Mouse (Mus musculus): Measurements from ENCODE around the gene Fbxw15. TPM values are rescaled to one million over a fixed set of nuclear protein-coding genes. Genes with fewer than 3 reads are reported as not detected.
"Not testable (repeated sequence)": the region's sequence is repeated elsewhere in the genome, so short reads cannot be mapped to it uniquely, and the experiment has no call there.

Fbxw15 gene
- polyA plus RNA-seq (2012; rRNA removed) = not detected in 2 replicates

- H3K4me3 ChIP-seq (replicated peaks; ENCODE audit: insufficient read depth, low read depth, low read length); H3K27ac ChIP-seq (ENCODE audit: insufficient read depth, low read length); DNase-seq; H3K4me1 ChIP-seq (ENCODE audit: control insufficient read depth, insufficient read depth, low read length); H3K27me3 ChIP-seq (ENCODE audit: control insufficient read depth, insufficient read depth, low read length): not testable (repeated sequence)
- WGBS = 89% methylated on average over 4 of the region's 4 CpGs
Observed at GRCm38 (mm10) chr9:109568162-109568561, at the start of gene Fbxw15. Gene Fbxw15 (minus strand): TSS chr9:109568262.

- 35% methylated on average over 5 of the region's 5 CpGs for WGBS
- not testable (repeated sequence) for H3K27me3 ChIP-seq (ENCODE audit: control insufficient read depth, insufficient read depth, low read length); H3K4me1 ChIP-seq (ENCODE audit: control insufficient read depth, insufficient read depth, low read length); H3K4me3 ChIP-seq (replicated peaks; ENCODE audit: insufficient read depth, low read depth, low read length); H3K27ac ChIP-seq (ENCODE audit: insufficient read depth, low read length); DNase-seq
Observed at GRCm38 (mm10) chr9:109606837-109607236, 38.8 kb upstream of the Fbxw15 start.

- not testable (repeated sequence) for H3K27ac ChIP-seq (ENCODE audit: insufficient read depth, low read length); H3K4me3 ChIP-seq (replicated peaks; ENCODE audit: insufficient read depth, low read depth, low read length); H3K27me3 ChIP-seq (ENCODE audit: control insufficient read depth, insufficient read depth, low read length); H3K4me1 ChIP-seq (ENCODE audit: control insufficient read depth, insufficient read depth, low read length); DNase-seq
- 56% methylated on average over 2 of the region's 2 CpGs for WGBS
Observed at GRCm38 (mm10) chr9:109602128-109602527, 34.1 kb upstream of the Fbxw15 start.

- no peak overlapping the region for H3K4me3 ChIP-seq (replicated peaks; ENCODE audit: insufficient read depth, low read depth, low read length)
- TF ChIP-seq CTCF (IDR thresholded peaks at IDR 0.05; ENCODE audit: borderline replicate concordance, insufficient read depth, low read depth, low read length) (no peak), POLR2A (IDR thresholded peaks at IDR 0.05; ENCODE audit: borderline replicate concordance, insufficient read depth, low read length) (no peak)
- H3K4me1 ChIP-seq (ENCODE audit: control insufficient read depth, insufficient read depth, low read length) = no peaks in the 10 kb centered on the region
- no peak overlapping the region for H3K27ac ChIP-seq (ENCODE audit: insufficient read depth, low read length)
- DNase-seq = no peak
- H3K27me3 ChIP-seq (ENCODE audit: control insufficient read depth, insufficient read depth, low read length) = no peaks in the 10 kb centered on the region
Observed at GRCm38 (mm10) chr9:109597226-109597625, 29.2 kb upstream of the Fbxw15 start.

- H3K4me1 ChIP-seq (ENCODE audit: control insufficient read depth, insufficient read depth, low read length) = no peaks in the 10 kb centered on the region
- WGBS = 73% methylated on average over 2 of the region's 2 CpGs
- H3K27me3 ChIP-seq (ENCODE audit: control insufficient read depth, insufficient read depth, low read length) = no peaks in the 10 kb centered on the region
- TF ChIP-seq POLR2A (IDR thresholded peaks at IDR 0.05; ENCODE audit: borderline replicate concordance, insufficient read depth, low read length) = no peak
- TF ChIP-seq CTCF (IDR thresholded peaks at IDR 0.05; ENCODE audit: borderline replicate concordance, insufficient read depth, low read depth, low read length) = no peak
- no peak overlapping the region for H3K4me3 ChIP-seq (replicated peaks; ENCODE audit: insufficient read depth, low read depth, low read length)
- DNase-seq = no peak
- H3K27ac ChIP-seq (ENCODE audit: insufficient read depth, low read length) = no peak overlapping the region
Observed at GRCm38 (mm10) chr9:109594866-109595265, 26.8 kb upstream of the Fbxw15 start.

GRCm38 (mm10) chr9:109565546-109565945 is 2.5 kb downstream of the Fbxw15 start:
- 77% methylated on average over 1 of the region's 1 CpGs for WGBS
- DNase-seq = no peak
- Histone ChIP-seq H3K4me3 (replicated peaks; ENCODE audit: insufficient read depth, low read depth, low read length) (no peak overlapping the region), H3K27me3 (ENCODE audit: control insufficient read depth, insufficient read depth, low read length) (no peaks in the 10 kb centered on the region), H3K27ac (ENCODE audit: insufficient read depth, low read length) (no peak overlapping the region), H3K4me1 (ENCODE audit: control insufficient read depth, insufficient read depth, low read length) (no peaks in the 10 kb centered on the region)
- TF ChIP-seq CTCF (IDR thresholded peaks at IDR 0.05; ENCODE audit: borderline replicate concordance, insufficient read depth, low read depth, low read length) (no peak), POLR2A (IDR thresholded peaks at IDR 0.05; ENCODE audit: borderline replicate concordance, insufficient read depth, low read length) (no peak)

- not testable (repeated sequence) for H3K4me1 ChIP-seq (ENCODE audit: control insufficient read depth, insufficient read depth, low read length); DNase-seq; H3K27me3 ChIP-seq (ENCODE audit: control insufficient read depth, insufficient read depth, low read length); H3K4me3 ChIP-seq (replicated peaks; ENCODE audit: insufficient read depth, low read depth, low read length); H3K27ac ChIP-seq (ENCODE audit: insufficient read depth, low read length)
Observed at GRCm38 (mm10) chr9:109562106-109562505, 6.0 kb downstream of the Fbxw15 start.

GRCm38 (mm10) chr9:109552483-109552882 is 15.6 kb downstream of the Fbxw15 start:
- no peak overlapping the region for H3K4me3 ChIP-seq (replicated peaks; ENCODE audit: insufficient read depth, low read depth, low read length)
- 79% methylated on average over 3 of the region's 3 CpGs for WGBS
- H3K27me3 ChIP-seq (ENCODE audit: control insufficient read depth, insufficient read depth, low read length) = no peaks in the 10 kb centered on the region
- TF ChIP-seq CTCF (IDR thresholded peaks at IDR 0.05; ENCODE audit: borderline replicate concordance, insufficient read depth, low read depth, low read length) (no peak), POLR2A (IDR thresholded peaks at IDR 0.05; ENCODE audit: borderline replicate concordance, insufficient read depth, low read length) (no peak)
- H3K27ac ChIP-seq (ENCODE audit: insufficient read depth, low read length) = no peak overlapping the region
- H3K4me1 ChIP-seq (ENCODE audit: control insufficient read depth, insufficient read depth, low read length) = no peaks in the 10 kb centered on the region
- no peak for DNase-seq

- not testable (repeated sequence) for H3K27ac ChIP-seq (ENCODE audit: insufficient read depth, low read length); DNase-seq; H3K4me1 ChIP-seq (ENCODE audit: control insufficient read depth, insufficient read depth, low read length); H3K4me3 ChIP-seq (replicated peaks; ENCODE audit: insufficient read depth, low read depth, low read length); H3K27me3 ChIP-seq (ENCODE audit: control insufficient read depth, insufficient read depth, low read length)
- 11% methylated on average over 2 of the region's 2 CpGs for WGBS
Observed at GRCm38 (mm10) chr9:109549666-109550065, 18.4 kb downstream of the Fbxw15 start.

Measured in cerebellum, adult 2 months (tissue).